Mouse (Mus musculus): ENCODE measurements around the gene Ccdc155. TPM values are rescaled to one million over a fixed set of nuclear protein-coding genes. Genes with fewer than 3 reads are reported as not detected.

Gene Ccdc155
- polyA plus RNA-seq, 1 experiment from 2014 or later, result 0.07 TPM

DNA sequence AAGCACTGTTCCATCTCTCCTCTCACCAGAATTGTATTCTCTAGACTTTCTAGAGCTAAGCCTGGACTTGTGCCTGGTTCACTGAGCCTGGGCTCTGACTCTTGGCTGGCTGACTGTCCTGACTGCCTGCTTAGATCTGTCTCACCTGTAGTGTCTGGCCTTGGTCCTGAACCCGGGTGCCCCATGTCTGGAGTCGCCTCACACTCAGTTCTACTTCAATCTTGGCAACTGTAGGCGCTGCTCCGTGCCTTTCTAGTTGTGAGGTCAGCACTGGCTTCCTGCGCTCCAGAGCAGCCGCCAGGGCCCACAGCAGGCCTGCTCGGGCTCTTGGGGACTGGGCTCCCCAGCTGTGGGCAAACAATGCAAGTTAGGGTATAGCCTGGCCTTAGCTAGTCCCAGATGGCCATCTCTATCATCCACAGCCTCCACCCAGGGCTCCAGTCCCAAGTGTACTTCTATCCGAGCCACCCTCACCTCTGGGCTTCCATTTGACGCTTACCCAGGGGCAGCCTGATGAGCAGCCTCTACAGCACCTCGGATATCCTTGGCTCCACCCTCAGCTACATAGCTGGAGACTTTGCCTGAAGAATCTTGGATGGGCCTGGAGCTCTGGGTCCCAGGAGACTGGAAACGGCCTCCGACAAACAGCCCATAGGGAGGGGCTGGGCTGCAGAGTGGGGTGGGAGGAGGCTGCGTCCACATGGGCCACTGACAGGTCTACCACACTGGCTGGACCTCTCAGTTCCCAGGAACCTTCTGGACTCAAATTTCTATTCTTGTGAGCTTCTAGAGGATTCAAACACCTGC is 60.1 kb downstream of the Ccdc155 start:
- H3K27ac ChIP-seq (replicated peaks), result no peak overlapping the region
- 77% methylated on average over 13 of the region's 13 CpGs for WGBS (ENCODE audit: insufficient replicate concordance)

GRCm38 (mm10) chr7:45141914-45142313 is 62.8 kb downstream of the Ccdc155 start:
- H3K9ac ChIP-seq, result no peak overlapping the region
- no peak for ATAC-seq (ENCODE audit: insufficient read depth)
- peaks cover 48% of the 10 kb centered on the region for H3K36me3 ChIP-seq (replicated peaks)
- peaks cover 26% of the 10 kb centered on the region for H3K4me1 ChIP-seq (replicated peaks)
- WGBS (ENCODE audit: insufficient replicate concordance), result 76% methylated on average over 5 of the region's 5 CpGs
- H3K9me3 ChIP-seq (replicated peaks), result no peaks in the 10 kb centered on the region
- H3K4me2 ChIP-seq, result no peak overlapping the region
- no peak overlapping the region for H3K4me3 ChIP-seq (replicated peaks)
- H3K27me3 ChIP-seq, result no peaks in the 10 kb centered on the region
- no peak overlapping the region for H3K27ac ChIP-seq (replicated peaks)

More for the DNA sequence above, 60.1 kb downstream of the Ccdc155 start:
- Histone ChIP-seq H3K4me2 (no peak overlapping the region), H3K9ac (no peak overlapping the region), H3K4me3 (replicated peaks) (no peak overlapping the region), H3K36me3 (replicated peaks) (peaks cover 49% of the 10 kb centered on the region), H3K9me3 (replicated peaks) (no peaks in the 10 kb centered on the region), H3K4me1 (replicated peaks) (peaks cover 17% of the 10 kb centered on the region; the same call in 1 of the 2 replicates), H3K27me3 (no peaks in the 10 kb centered on the region)
- no peak for ATAC-seq (ENCODE audit: insufficient read depth)

DNA sequence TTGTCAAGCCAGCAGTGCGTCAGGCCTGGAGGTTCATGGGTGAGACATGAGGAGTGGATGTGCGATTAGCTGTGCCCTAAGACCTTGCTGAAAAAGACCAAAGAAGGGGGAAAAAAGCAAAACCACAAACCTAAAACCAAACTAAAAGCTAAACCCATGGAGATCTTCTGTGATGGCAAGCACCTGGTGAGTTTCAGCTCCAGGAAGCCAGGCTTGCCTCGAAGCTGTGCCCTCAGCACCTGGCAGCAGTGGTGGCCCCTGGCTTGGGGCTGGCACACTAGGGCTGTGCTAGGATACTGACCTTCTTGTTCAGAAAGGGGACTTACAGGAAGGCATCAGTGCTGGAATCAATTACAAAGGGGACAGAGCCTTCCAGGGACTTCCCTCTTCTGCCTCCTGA is 63.4 kb downstream of the Ccdc155 start:
- no peaks in the 10 kb centered on the region for H3K27me3 ChIP-seq
- H3K4me2 ChIP-seq, result no peak overlapping the region
- H3K4me1 ChIP-seq (replicated peaks), result peaks cover 32% of the 10 kb centered on the region
- H3K36me3 ChIP-seq (replicated peaks), result peaks cover 42% of the 10 kb centered on the region
- no peak overlapping the region for H3K27ac ChIP-seq (replicated peaks)
- H3K9me3 ChIP-seq (replicated peaks), result no peaks in the 10 kb centered on the region
- ATAC-seq (ENCODE audit: insufficient read depth), result no peak
- 83% methylated on average over 3 of the region's 3 CpGs for WGBS (ENCODE audit: insufficient replicate concordance)
- no peak overlapping the region for H3K4me3 ChIP-seq (replicated peaks)
- H3K9ac ChIP-seq, result no peak overlapping the region

DNA sequence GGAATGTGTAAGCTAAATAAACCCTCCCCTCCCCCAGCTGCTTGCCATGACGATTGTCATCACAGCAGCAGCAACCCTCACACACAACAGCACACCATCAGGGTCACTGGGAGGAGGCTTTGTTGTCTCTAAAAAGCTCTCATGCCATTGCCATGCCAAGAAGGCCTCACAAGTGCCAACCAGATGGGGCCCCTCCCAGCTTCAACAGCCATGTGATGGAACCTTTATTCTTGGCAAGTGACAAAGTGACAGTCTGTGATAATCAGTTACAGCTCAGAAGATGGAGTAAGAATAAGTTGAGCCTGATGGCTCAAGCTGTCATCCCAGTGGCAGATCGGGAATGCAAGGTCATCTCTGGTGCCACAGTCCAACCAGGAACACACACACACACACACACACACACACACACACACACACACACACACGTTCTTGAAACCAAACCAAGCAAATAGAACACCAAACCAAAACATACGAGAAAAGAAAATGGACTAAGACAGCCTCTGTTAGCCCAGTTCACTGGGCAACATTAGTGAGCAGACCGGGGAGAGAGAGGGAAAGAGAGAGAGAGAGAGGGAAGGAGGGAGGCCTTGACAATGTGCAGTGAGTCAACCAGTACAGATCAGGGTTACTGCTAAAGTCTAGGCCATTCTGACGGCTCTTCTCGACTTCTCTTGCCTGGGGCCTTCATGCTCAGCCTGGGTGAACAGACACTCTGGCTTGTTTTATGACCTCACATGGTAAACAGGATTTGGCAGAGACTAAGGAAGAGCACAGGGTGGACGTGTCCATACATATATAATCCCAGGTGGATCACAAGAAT is 64.6 kb downstream of the Ccdc155 start:
- no peak for ATAC-seq (ENCODE audit: insufficient read depth)
- Histone ChIP-seq H3K4me2 (no peak overlapping the region), H3K9me3 (replicated peaks) (no peaks in the 10 kb centered on the region), H3K4me3 (replicated peaks) (no peak overlapping the region), H3K27ac (replicated peaks) (no peak overlapping the region; the same call in 1 of the 2 replicates), H3K4me1 (replicated peaks) (peaks cover 41% of the 10 kb centered on the region), H3K27me3 (no peaks in the 10 kb centered on the region), H3K36me3 (replicated peaks) (peaks cover 31% of the 10 kb centered on the region), H3K9ac (no peak overlapping the region)
- WGBS (ENCODE audit: insufficient replicate concordance), result 63% methylated on average over 8 of the region's 8 CpGs

GRCm38 (mm10) chr7:45138403-45138802 is 66.3 kb downstream of the Ccdc155 start:
- Histone ChIP-seq H3K4me1 (replicated peaks) (peaks cover 56% of the 10 kb centered on the region), H3K9me3 (replicated peaks) (no peaks in the 10 kb centered on the region), H3K9ac (no peak overlapping the region), H3K36me3 (replicated peaks) (peaks cover 20% of the 10 kb centered on the region), H3K4me2 (no peak overlapping the region), H3K4me3 (replicated peaks) (no peak overlapping the region), H3K27me3 (no peaks in the 10 kb centered on the region), H3K27ac (replicated peaks) (0 out of 2 replicates have a peak overlapping the region, but pooled peaks have one; percentile 79)
- ATAC-seq (ENCODE audit: insufficient read depth), result no peak
- 59% methylated on average over 1 of the region's 1 CpGs for WGBS (ENCODE audit: insufficient replicate concordance)

DNA sequence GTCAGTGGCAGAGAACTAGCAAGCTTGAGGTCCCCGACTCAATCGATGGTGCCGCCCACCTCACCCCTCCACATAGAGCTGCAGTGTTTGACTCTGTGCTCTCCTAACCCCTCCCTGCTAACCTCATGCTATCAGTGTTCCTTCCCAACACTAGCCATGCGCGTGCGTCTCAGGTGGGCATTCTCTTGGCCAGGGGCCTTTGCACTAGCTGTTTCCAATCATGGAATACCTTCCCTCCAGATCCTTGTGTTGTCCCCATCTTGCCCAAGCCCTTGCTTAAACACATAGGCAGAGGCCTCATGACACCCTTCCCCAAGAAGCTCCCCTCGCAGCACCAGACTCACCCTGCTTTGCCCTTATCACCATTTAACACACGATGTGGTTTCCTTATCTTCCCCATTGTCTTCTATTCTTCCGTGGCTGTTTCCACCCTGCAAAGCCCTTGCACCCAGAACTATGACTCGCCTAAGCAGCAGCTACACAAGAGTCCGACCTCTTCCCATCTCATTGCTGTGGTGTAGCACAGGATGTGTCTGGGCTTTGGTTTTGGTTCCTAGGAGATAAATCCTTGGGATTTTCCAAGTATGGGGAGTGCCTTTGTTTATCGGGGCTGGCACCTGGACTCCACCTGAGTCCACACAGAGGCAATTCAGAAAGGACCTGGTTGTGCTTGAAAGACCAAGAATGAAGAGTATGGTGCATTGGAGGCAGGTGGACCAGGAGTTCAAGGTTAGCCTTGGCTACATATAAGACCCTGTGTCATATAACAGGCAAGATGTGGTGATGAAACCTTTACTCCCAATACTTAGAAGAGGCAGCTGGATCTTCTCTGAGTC is 67.3 kb downstream of the Ccdc155 start:
- Histone ChIP-seq H3K9ac (no peak overlapping the region; the same call in 1 of the 2 replicates), H3K4me3 (replicated peaks) (0 out of 2 replicates have a peak overlapping the region, but pooled peaks have one; percentile 12), H3K27ac (replicated peaks) (peak overlapping the region; percentile 79), H3K27me3 (no peaks in the 10 kb centered on the region), H3K36me3 (replicated peaks) (peaks cover 14% of the 10 kb centered on the region), H3K4me1 (replicated peaks) (peaks cover 56% of the 10 kb centered on the region), H3K4me2 (peak overlapping the region; percentile 95), H3K9me3 (replicated peaks) (no peaks in the 10 kb centered on the region)
- peak; percentile 53 for ATAC-seq (ENCODE audit: insufficient read depth)
- 12% methylated on average over 12 of the region's 12 CpGs for WGBS (ENCODE audit: insufficient replicate concordance)

GRCm38 (mm10) chr7:45135993-45136567 is 68.6 kb downstream of the Ccdc155 start, which contains the start of the genes Gm45713 and Flt3l:
Gm45713 (minus strand) TSS chr7:45136231.
Flt3l (minus strand) TSS chr7:45136432.
- Histone ChIP-seq H3K4me1 (replicated peaks) (peaks cover 56% of the 10 kb centered on the region), H3K27me3 (no peaks in the 10 kb centered on the region), H3K27ac (replicated peaks) (peak within 1 kb of the TSS; percentile 79), H3K9ac (peak within 1 kb of the TSS; percentile 76), H3K4me2 (peak within 1 kb of the TSS; percentile 95), H3K9me3 (replicated peaks) (no peaks in the 10 kb centered on the region), H3K36me3 (replicated peaks) (peaks cover 6% of the 10 kb centered on the region), H3K4me3 (replicated peaks) (peak within 1 kb of the TSS; percentile 77)
- WGBS (ENCODE audit: insufficient replicate concordance), result under 1% methylated on average over 29 of the region's 29 CpGs
- ATAC-seq (ENCODE audit: insufficient read depth), result peak; percentile 72

GRCm38 (mm10) chr7:45135370-45135769 is 69.3 kb downstream of the Ccdc155 start:
- peak overlapping the region; percentile 77 for H3K4me3 ChIP-seq (replicated peaks)
- H3K4me2 ChIP-seq, result peak overlapping the region; percentile 95
- peaks cover 56% of the 10 kb centered on the region for H3K4me1 ChIP-seq (replicated peaks)
- WGBS (ENCODE audit: insufficient replicate concordance), result 27% methylated on average over 3 of the region's 3 CpGs
- peak; percentile 6; the same call in 1 of the 2 replicates for ATAC-seq (ENCODE audit: insufficient read depth)
- no peaks in the 10 kb centered on the region for H3K27me3 ChIP-seq
- peak overlapping the region; percentile 76 for H3K9ac ChIP-seq
- H3K36me3 ChIP-seq (replicated peaks), result peaks cover 6% of the 10 kb centered on the region
- H3K9me3 ChIP-seq (replicated peaks), result no peaks in the 10 kb centered on the region
- H3K27ac ChIP-seq (replicated peaks), result peak overlapping the region; percentile 79

DNA sequence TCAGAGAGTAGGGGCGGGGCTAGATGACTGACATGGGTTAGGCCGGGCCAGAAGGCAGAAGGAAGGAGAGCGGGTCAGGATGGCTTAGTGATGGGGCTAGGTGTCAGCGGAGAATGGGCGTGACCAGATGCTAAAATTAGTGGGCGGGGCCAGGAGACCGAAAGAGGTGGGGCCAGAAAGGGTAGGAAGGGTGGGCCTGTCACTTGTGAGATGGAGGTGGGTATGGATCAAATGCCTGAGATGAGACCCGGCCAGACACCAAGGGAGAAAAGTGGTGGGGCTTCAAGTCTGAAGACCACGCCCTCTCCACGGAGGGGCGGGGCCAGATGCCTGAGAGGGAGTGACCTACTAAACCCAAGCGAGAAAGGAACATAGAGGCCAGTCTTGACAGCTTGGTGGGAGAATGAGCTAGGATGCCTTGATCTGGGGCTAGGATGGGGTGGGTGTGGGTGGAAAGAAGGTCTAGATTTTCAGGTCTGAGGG is 70.1 kb downstream of the Ccdc155 start:
- Histone ChIP-seq H3K27me3 (no peaks in the 10 kb centered on the region), H3K4me3 (replicated peaks) (peak overlapping the region; percentile 77), H3K9me3 (replicated peaks) (no peaks in the 10 kb centered on the region), H3K4me2 (peak overlapping the region; percentile 95), H3K36me3 (replicated peaks) (peaks cover 6% of the 10 kb centered on the region), H3K9ac (peak overlapping the region; percentile 30; the same call in 1 of the 2 replicates), H3K4me1 (replicated peaks) (peaks cover 60% of the 10 kb centered on the region), H3K27ac (replicated peaks) (peak overlapping the region; percentile 79)
- ATAC-seq (ENCODE audit: insufficient read depth), result peak; percentile 27
- 5% methylated on average over 12 of the region's 12 CpGs for WGBS (ENCODE audit: insufficient replicate concordance)
